Mouse (Mus musculus): ENCODE data around the gene Actc1. TPM values are rescaled to one million over a fixed set of nuclear protein-coding genes. Genes with fewer than 3 reads are reported as not detected.

Gene Actc1
- total RNA-seq, 2 experiments from 2014 or later, result 16,623 to 16,697 TPM

Other genes with a start within 250 kb of the Actc1 start
- under 1 TPM in 1 of 2 experiments, not detected in 1; 0.22 TPM for gene Scg5, start 224.4 kb downstream of the Actc1 start, total RNA-seq (2021)
- 10 to 100 TPM; 13.0 to 13.4 TPM for gene Arhgap11a, start 204.9 kb downstream of the Actc1 start, total RNA-seq (2021)
- not detected for gene Gjd2, start 39.9 kb downstream of the Actc1 start, total RNA-seq (2021)
- gene Aqr, start 133.5 kb upstream of the Actc1 start, total RNA-seq (2021), result 10 to 100 TPM; 20.8 to 24.0 TPM
- 10 to 100 TPM; 15.2 to 15.9 TPM for gene Zfp770, start 147.9 kb upstream of the Actc1 start, total RNA-seq (2021)